10 mouse cellular contexts compared by ENCODE assay signal in the genomic region with DNA sequence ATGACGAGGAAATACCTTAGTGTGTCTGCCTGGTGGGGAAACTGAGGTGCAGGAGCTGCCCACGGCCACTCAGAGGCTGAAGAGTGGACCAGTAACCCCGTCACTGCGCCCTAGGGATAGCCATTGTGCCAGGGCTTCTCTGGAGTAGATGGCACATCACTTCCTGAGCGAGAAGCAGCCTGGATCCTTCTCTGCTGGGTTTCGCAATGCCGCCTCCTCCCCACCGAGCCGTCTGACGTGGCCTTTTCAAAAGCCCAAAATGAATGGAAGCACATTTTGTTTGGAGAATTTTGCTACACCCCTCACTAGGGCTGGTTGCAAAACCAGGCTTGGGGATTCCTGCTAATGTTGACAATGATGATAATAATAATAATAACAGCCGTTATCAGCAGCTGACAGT. TPM values are rescaled to one million over a fixed set of nuclear protein-coding genes. Genes with fewer than 3 reads are reported as not detected.
DNase-seq lines count a peak whose midpoint lies in the region; ATAC-seq and TF ChIP-seq lines count a peak whose summit lies in the region.
"Had no signal": no experiment of that assay in that cellular context is flagged by ENCODE, and none has a peak within 500 bp of the region (broad histone marks: within the 10 kb centered on the region; RNA-seq: fewer than 3 reads in every experiment).

No protein-coding gene starts in this region.

- H3K27ac ChIP-seq in layer of hippocampus, adult 2 months: peak overlapping the region; percentile 59
- H3K27ac ChIP-seq: liver, embryonic 13.5 days had no signal

- peak; percentile 29; the same call in 1 of the 2 replicates for ATAC-seq in frontal cortex, adult (ENCODE audit: low TSS enrichment)
- ATAC-seq in megakaryocyte, adult 5-6 weeks (ENCODE audit: poor library complexity, severe bottlenecking): no peak

- no peak for DNase-seq in frontal cortex, postnatal 14 days (ENCODE audit: low spot score in 2 of 2)
- DNase-seq in ovary, postnatal 14 days (ENCODE audit: low spot score): peak; percentile 13
- DNase-seq in ovary, postnatal 10 days (ENCODE audit: low spot score): no peak
- DNase-seq in layer of hippocampus, adult 2 months (ENCODE audit: low spot score in 2 of 2): peak; percentile 78 to 87
- peak; percentile 65 to 68 for DNase-seq in right cerebral cortex, adult 2 months (ENCODE audit: low spot score in 2 of 2)
- no peak for DNase-seq in thymus, postnatal 0 days (ENCODE audit: low spot score)
- DNase-seq: liver, embryonic 13.5 days had no signal

- TF ChIP-seq CTCF in layer of hippocampus, adult 2 months (conservative IDR thresholded peaks at IDR 0.05): no peak

- peak overlapping the region; percentile 31; the same call in 1 of the 2 replicates for H3K4me3 ChIP-seq in layer of hippocampus, adult 2 months
- H3K4me3 ChIP-seq: erythroblast, embryonic 14.5 days; liver, embryonic 13.5 days had no signal

RNA-seq across cellular contexts. Expression of a gene that starts 4.0 kb away (rescaled TPM):
- total RNA-seq in layer of hippocampus, adult 2 months (2021): 100 to 1,000 TPM; 194 to 198 TPM
- 40.3 and 44.0 TPM in 2 replicates for polyA plus RNA-seq in thymus, postnatal 0 days (2015; fragmentation: Nextera tagmentation; extraction: Ambion mirVana)
- 35.2 and 38.7 TPM in 2 replicates for total RNA-seq in megakaryocyte, adult 5-6 weeks (2015)
- total RNA-seq in megakaryocyte, adult 5-6 weeks (2017): 13.8 and 24.0 TPM in 2 replicates

Comparison
In these comparisons a context has a peak if more than half of its experiments do, and no peak if none do; other contexts are left out.
1. DNase-seq: peak in ovary, postnatal 14 days (single experiment), layer of hippocampus, adult 2 months (2 of 2) and right cerebral cortex, adult 2 months (2 of 2); none in frontal cortex, postnatal 14 days (0 of 2), ovary, postnatal 10 days (single experiment) and thymus, postnatal 0 days (single experiment).
2. RNA of a gene that starts 4.0 kb away (total RNA-seq): 194 to 198 TPM in layer of hippocampus, adult 2 months; 13.8 to 38.7 TPM in megakaryocyte, adult 5-6 weeks; every median in the first group is over 4 times any median in the second.